Mouse (Mus musculus) stomach, postnatal 0 days (tissue): ENCODE measurements around the gene Katna1.

Source experiments
- CTCF ChIP-seq: IDR thresholded peaks from 2 replicates; pipeline ENCODE4 v1.5.1; 2016; ENCODE audit warnings: antibody characterized with exemption, low read depth, mild to moderate bottlenecking, moderate library complexity
- EP300 ChIP-seq: optimal IDR thresholded peaks from 2 replicates; pipeline ENCODE3; 2016; ENCODE audit warnings: antibody characterized with exemption

- no peak for TF ChIP-seq CTCF
- no peak for TF ChIP-seq EP300
These were observed 15.7 kb upstream of the Katna1 start for GRCm38 (mm10) chr10:7710121-7710520.
